Mouse (Mus musculus) hindbrain, embryonic 10.5 days (tissue): Measurements from ENCODE around the gene Cdk17. TPM values are rescaled to one million over a fixed set of nuclear protein-coding genes. Genes with fewer than 3 reads are reported as not detected.
A peak's percentile ranks its signal among the peaks of the same experiment; 100 is the strongest.

Experiments used
- DNase-seq: peaks from one replicate; pipeline ENCODE4 v3.0.0-alpha.2; 2017; ENCODE audit warnings: low spot score
- H3K27ac ChIP-seq: fragments of 300-500 bp; sonication (generic); 2 replicates; pipeline ENCODE4 v1.5.1; 2016; ENCODE audit warnings: mild to moderate bottlenecking, moderate library complexity
- H3K27me3 ChIP-seq: fragments of 300-500 bp; sonication (generic); 2 replicates; pipeline ENCODE4 v1.6.1; 2016; ENCODE audit warnings: mild to moderate bottlenecking; ENCODE audit not compliant: poor library complexity, insufficient read depth, severe bottlenecking
- H3K36me3 ChIP-seq: fragments of 300-500 bp; sonication (generic); 2 replicates; pipeline ENCODE4 v1.6.1; 2016; ENCODE audit warnings: mild to moderate bottlenecking, moderate library complexity
- H3K4me1 ChIP-seq: fragments of 300-500 bp; sonication (generic); replicated peaks from 2 replicates; pipeline ENCODE4 v1.6.1; 2016; ENCODE audit warnings: mild to moderate bottlenecking
- H3K4me3 ChIP-seq: fragments of 300-500 bp; sonication (generic); 2 replicates; pipeline ENCODE4 v1.5.1; 2016; ENCODE audit warnings: mild to moderate bottlenecking, moderate library complexity
- H3K9me3 ChIP-seq: fragments of 300-500 bp; sonication (generic); 2 replicates; pipeline ENCODE4 v1.6.1; 2016; ENCODE audit warnings: mild to moderate bottlenecking, moderate library complexity
- WGBS: fragments of 180-500 bp; shearing (Covaris S2); methylation state at CpG from one replicate; pipeline ENCODE4 v1.1.7; 2016; 5-methylcytosine and 5-hydroxymethylcytosine counted together
- polyA plus RNA-seq: library from polyadenylated mRNA; unstranded; fragments of >200 nt; fragmentation: Nextera tagmentation; extraction: Ambion mirVana; gene quantifications from 2 replicates; pipeline ENCODE4 v1.2.1, GENCODE M21; 2016

The Cdk17 gene
- polyA plus RNA-seq, 1 experiment from 2014 or later = 22.6 TPM

GRCm38 (mm10) chr10:93248416-93248815 lies 87.7 kb downstream of the Cdk17 start:
- 78% methylated on average over 8 of the region's 8 CpGs for WGBS
- Histone ChIP-seq H3K27me3 (no peaks in the 10 kb centered on the region), H3K9me3 (no peaks in the 10 kb centered on the region), H3K4me1 (peaks cover 14% of the 10 kb centered on the region), H3K4me3 (no peak overlapping the region), H3K36me3 (peaks cover 52% of the 10 kb centered on the region), H3K27ac (no peak overlapping the region)
- no peak for DNase-seq

- Histone ChIP-seq H3K36me3 (peaks cover 47% of the 10 kb centered on the region), H3K4me1 (peaks cover 19% of the 10 kb centered on the region), H3K27ac (no peak overlapping the region), H3K4me3 (no peak overlapping the region), H3K27me3 (no peaks in the 10 kb centered on the region), H3K9me3 (no peaks in the 10 kb centered on the region)
- DNase-seq = no peak
- whole genome bisulfite sequencing = 66% methylated on average over 7 of the region's 7 CpGs
Observed at GRCm38 (mm10) chr10:93249901-93250300, 89.2 kb downstream of the Cdk17 start.

- 86% methylated on average over 24 of the region's 24 CpGs for WGBS
- no peaks in the 10 kb centered on the region for H3K9me3 ChIP-seq
- no peak for DNase-seq
- H3K4me1 ChIP-seq = peaks cover 27% of the 10 kb centered on the region
- H3K27ac ChIP-seq = no peak overlapping the region
- H3K27me3 ChIP-seq = no peaks in the 10 kb centered on the region
- H3K4me3 ChIP-seq = no peak overlapping the region
- peaks cover 47% of the 10 kb centered on the region for H3K36me3 ChIP-seq
Observed at GRCm38 (mm10) chr10:93250436-93251317, 90.0 kb downstream of the Cdk17 start.

GRCm38 (mm10) chr10:93251426-93251825 lies 90.8 kb downstream of the Cdk17 start:
- no peak for DNase-seq
- Histone ChIP-seq H3K9me3 (no peaks in the 10 kb centered on the region), H3K4me1 (peaks cover 30% of the 10 kb centered on the region), H3K36me3 (peaks cover 41% of the 10 kb centered on the region), H3K27ac (no peak overlapping the region), H3K27me3 (no peaks in the 10 kb centered on the region), H3K4me3 (no peak overlapping the region)
- 92% methylated on average over 8 of the region's 8 CpGs for WGBS

- Histone ChIP-seq H3K4me3 (no peak overlapping the region), H3K36me3 (peaks cover 30% of the 10 kb centered on the region), H3K4me1 (peaks cover 34% of the 10 kb centered on the region), H3K27me3 (no peaks in the 10 kb centered on the region), H3K27ac (no peak overlapping the region), H3K9me3 (no peaks in the 10 kb centered on the region)
- 94% methylated on average over 2 of the region's 2 CpGs for WGBS
- DNase-seq = no peak
Observed at GRCm38 (mm10) chr10:93252661-93253060, 92.0 kb downstream of the Cdk17 start.

GRCm38 (mm10) chr10:93253156-93253555 lies 92.5 kb downstream of the Cdk17 start:
- Histone ChIP-seq H3K27ac (no peak overlapping the region), H3K4me1 (peaks cover 30% of the 10 kb centered on the region)
- 94% methylated on average over 6 of the region's 6 CpGs for WGBS

GRCm38 (mm10) chr10:93255294-93255693 lies 94.6 kb downstream of the Cdk17 start:
- DNase-seq = no peak
- H3K4me3 ChIP-seq = no peak overlapping the region

More at GRCm38 (mm10) chr10:93253156-93253555, 92.5 kb downstream of the Cdk17 start:
- Histone ChIP-seq H3K4me3 (no peak overlapping the region), H3K9me3 (no peaks in the 10 kb centered on the region), H3K36me3 (peaks cover 27% of the 10 kb centered on the region), H3K27me3 (no peaks in the 10 kb centered on the region)
- DNase-seq = no peak

GRCm38 (mm10) chr10:93259826-93260225 lies 99.2 kb downstream of the Cdk17 start:
- 88% methylated on average over 5 of the region's 5 CpGs for WGBS

More at GRCm38 (mm10) chr10:93255294-93255693, 94.6 kb downstream of the Cdk17 start:
- H3K27me3 ChIP-seq = no peaks in the 10 kb centered on the region
- H3K36me3 ChIP-seq = peaks cover 14% of the 10 kb centered on the region
- no peaks in the 10 kb centered on the region for H3K9me3 ChIP-seq
- peak overlapping the region; percentile 77 for H3K27ac ChIP-seq
- peaks cover 25% of the 10 kb centered on the region for H3K4me1 ChIP-seq
- WGBS = 31% methylated on average over 13 of the region's 13 CpGs

GRCm38 (mm10) chr10:93261132-93261980 lies 100.7 kb downstream of the Cdk17 start:
- H3K27me3 ChIP-seq = no peaks in the 10 kb centered on the region
- 36% methylated on average over 16 of the region's 16 CpGs for WGBS
- no peak overlapping the region for H3K4me3 ChIP-seq
- no peak for DNase-seq
- peaks cover 23% of the 10 kb centered on the region for H3K36me3 ChIP-seq
- H3K27ac ChIP-seq = no peak overlapping the region
- no peaks in the 10 kb centered on the region for H3K9me3 ChIP-seq
- H3K4me1 ChIP-seq = peaks cover 49% of the 10 kb centered on the region

More at GRCm38 (mm10) chr10:93259826-93260225, 99.2 kb downstream of the Cdk17 start:
- H3K4me1 ChIP-seq = peaks cover 57% of the 10 kb centered on the region
- no peaks in the 10 kb centered on the region for H3K27me3 ChIP-seq
- no peak overlapping the region for H3K27ac ChIP-seq
- no peak overlapping the region for H3K4me3 ChIP-seq
- no peak for DNase-seq
- no peaks in the 10 kb centered on the region for H3K9me3 ChIP-seq
- peaks cover 10% of the 10 kb centered on the region for H3K36me3 ChIP-seq

GRCm38 (mm10) chr10:93261981-93262499 lies 101.4 kb downstream of the Cdk17 start:
- DNase-seq = no peak
- Histone ChIP-seq H3K4me1 (peaks cover 43% of the 10 kb centered on the region), H3K27me3 (no peaks in the 10 kb centered on the region), H3K9me3 (no peaks in the 10 kb centered on the region), H3K36me3 (peaks cover 26% of the 10 kb centered on the region), H3K4me3 (no peak overlapping the region), H3K27ac (no peak overlapping the region)
- WGBS = 25% methylated on average over 15 of the region's 15 CpGs

- Histone ChIP-seq H3K27me3 (no peaks in the 10 kb centered on the region), H3K9me3 (no peaks in the 10 kb centered on the region), H3K27ac (no peak overlapping the region), H3K4me3 (no peak overlapping the region), H3K36me3 (peaks cover 30% of the 10 kb centered on the region), H3K4me1 (peaks cover 40% of the 10 kb centered on the region)
- 54% methylated on average over 8 of the region's 8 CpGs for WGBS
- no peak for DNase-seq
Observed at GRCm38 (mm10) chr10:93263431-93263830, 102.8 kb downstream of the Cdk17 start.

GRCm38 (mm10) chr10:93264001-93264400 lies 103.3 kb downstream of the Cdk17 start:
- no peaks in the 10 kb centered on the region for H3K27me3 ChIP-seq
- no peaks in the 10 kb centered on the region for H3K9me3 ChIP-seq
- WGBS = 84% methylated on average over 5 of the region's 5 CpGs
- no peak overlapping the region for H3K4me3 ChIP-seq
- no peak for DNase-seq
- H3K36me3 ChIP-seq = peaks cover 30% of the 10 kb centered on the region
- H3K4me1 ChIP-seq = peaks cover 40% of the 10 kb centered on the region
- H3K27ac ChIP-seq = no peak overlapping the region
